Mouse (Mus musculus) c-Kit-positive CD71-negative TER-119-negative erythroid progenitor cells, embryonic 14.5 days (primary cell): ENCODE results near the gene Fyb.
A peak's percentile ranks its signal among the peaks of the same experiment; 100 is the strongest.

ENCODE experiments used
- DNase-seq: peaks from one replicate; pipeline ENCODE4 v3.0.0-alpha.2; 2013; ENCODE audit warnings: low read depth

Fyb gene

GRCm38 (mm10) chr15:6658081-6658480, 135.4 kb downstream of the Fyb start:
- DNase-seq, result no peak

GRCm38 (mm10) chr15:6661951-6662350, 139.3 kb downstream of the Fyb start:
- no peak for DNase-seq

- no peak for DNase-seq
These were observed 141.3 kb downstream of the Fyb start for GRCm38 (mm10) chr15:6663991-6664390.

- no peak for DNase-seq
These were observed 143.4 kb downstream of the Fyb start for GRCm38 (mm10) chr15:6666072-6666471.

GRCm38 (mm10) chr15:6668793-6669437, 146.3 kb downstream of the Fyb start:
- DNase-seq, result no peak

- DNase-seq, result no peak
These were observed 155.8 kb downstream of the Fyb start for GRCm38 (mm10) chr15:6678479-6678878.

- no peak for DNase-seq
These were observed 179.5 kb downstream of the Fyb start for GRCm38 (mm10) chr15:6702164-6702563.

- peak; percentile 53 for DNase-seq
These were observed 182.8 kb downstream of the Fyb start for GRCm38 (mm10) chr15:6705351-6705901.

GRCm38 (mm10) chr15:6707551-6707935, 184.9 kb downstream of the Fyb start:
- DNase-seq, result peak; percentile 43

GRCm38 (mm10) chr15:6707936-6708525, 185.4 kb downstream of the Fyb start, which contains the start of gene Rictor:
Rictor (plus strand) TSS chr15:6708379.
- DNase-seq, result peak; percentile 62

GRCm38 (mm10) chr15:6708526-6709441, 186.1 kb downstream of the Fyb start:
- no peak for DNase-seq

GRCm38 (mm10) chr15:6709618-6710017, 187.0 kb downstream of the Fyb start:
- DNase-seq, result no peak

- no peak for DNase-seq
These were observed 187.7 kb downstream of the Fyb start for GRCm38 (mm10) chr15:6710341-6710740.

- no peak for DNase-seq
These were observed 188.6 kb downstream of the Fyb start for GRCm38 (mm10) chr15:6711226-6711625.
